Mouse (Mus musculus): Measurements from ENCODE around the gene Papola. TPM values are rescaled to one million over a fixed set of nuclear protein-coding genes. Genes with fewer than 3 reads are reported as not detected.
A peak's percentile ranks its signal among the peaks of the same experiment; 100 is the strongest.

The Papola gene
- polyA plus RNA-seq, 1 experiment: 57.7 TPM

- 50% methylated on average over 7 of the region's 7 CpGs for WGBS
- no peaks in the 10 kb centered on the region for H3K4me1 ChIP-seq (ENCODE audit: control insufficient read depth, insufficient read depth, low read length)
- no peak overlapping the region for H3K27ac ChIP-seq (ENCODE audit: insufficient read depth, low read depth, low read length)
- no peaks in the 10 kb centered on the region for H3K27me3 ChIP-seq (replicated peaks; ENCODE audit: control insufficient read depth, insufficient read depth, low read length)
- H3K4me3 ChIP-seq (ENCODE audit: insufficient read depth, low read depth, low read length): no peak overlapping the region
- TF ChIP-seq CTCF (conservative IDR thresholded peaks at IDR 0.05; ENCODE audit: insufficient read depth, insufficient read length, low read depth, low read length) (no peak), POLR2A (IDR thresholded peaks at IDR 0.05; ENCODE audit: low read depth, low read length) (no peak)
- no peaks in the 10 kb centered on the region for H3K36me3 ChIP-seq (ENCODE audit: control insufficient read depth, insufficient read depth, low read length)
- DNase-seq: peak; percentile 53
These were observed 9.6 kb upstream of the Papola start for GRCm38 (mm10) chr12:105774871-105775270.

- DNase-seq: no peak
- TF ChIP-seq CTCF (conservative IDR thresholded peaks at IDR 0.05; ENCODE audit: insufficient read depth, insufficient read length, low read depth, low read length): no peak
- no peak for TF ChIP-seq POLR2A (IDR thresholded peaks at IDR 0.05; ENCODE audit: low read depth, low read length)
- H3K27me3 ChIP-seq (replicated peaks; ENCODE audit: control insufficient read depth, insufficient read depth, low read length): no peaks in the 10 kb centered on the region
- H3K4me3 ChIP-seq (ENCODE audit: insufficient read depth, low read depth, low read length): no peak overlapping the region
- no peaks in the 10 kb centered on the region for H3K36me3 ChIP-seq (ENCODE audit: control insufficient read depth, insufficient read depth, low read length)
- H3K4me1 ChIP-seq (ENCODE audit: control insufficient read depth, insufficient read depth, low read length): no peaks in the 10 kb centered on the region
- no peak overlapping the region for H3K27ac ChIP-seq (ENCODE audit: insufficient read depth, low read depth, low read length)
- WGBS: 93% methylated on average over 4 of the region's 4 CpGs
These were observed 6.8 kb upstream of the Papola start for GRCm38 (mm10) chr12:105777651-105778050.

- TF ChIP-seq CTCF (conservative IDR thresholded peaks at IDR 0.05; ENCODE audit: insufficient read depth, insufficient read length, low read depth, low read length) (no peak), POLR2A (IDR thresholded peaks at IDR 0.05; ENCODE audit: low read depth, low read length) (no peak)
- under 1% methylated on average over 53 of the region's 53 CpGs for WGBS
- peak; percentile 85 for DNase-seq
- H3K4me3 ChIP-seq (ENCODE audit: insufficient read depth, low read depth, low read length): peak overlapping the region; percentile 82
- H3K36me3 ChIP-seq (ENCODE audit: control insufficient read depth, insufficient read depth, low read length): no peaks in the 10 kb centered on the region
- no peaks in the 10 kb centered on the region for H3K27me3 ChIP-seq (replicated peaks; ENCODE audit: control insufficient read depth, insufficient read depth, low read length)
- H3K4me1 ChIP-seq (ENCODE audit: control insufficient read depth, insufficient read depth, low read length): peaks cover 15% of the 10 kb centered on the region; the same call in 1 of the 2 replicates
- H3K27ac ChIP-seq (ENCODE audit: insufficient read depth, low read depth, low read length): peak overlapping the region; percentile 88
These were observed 693 bp downstream of the Papola start for GRCm38 (mm10) chr12:105785000-105785774.

GRCm38 (mm10) chr12:105786113-105786512 lies 1.6 kb downstream of the Papola start:
- Histone ChIP-seq H3K4me1 (ENCODE audit: control insufficient read depth, insufficient read depth, low read length) (peaks cover 20% of the 10 kb centered on the region), H3K27ac (ENCODE audit: insufficient read depth, low read depth, low read length) (no peak overlapping the region), H3K36me3 (ENCODE audit: control insufficient read depth, insufficient read depth, low read length) (no peaks in the 10 kb centered on the region), H3K27me3 (replicated peaks; ENCODE audit: control insufficient read depth, insufficient read depth, low read length) (no peaks in the 10 kb centered on the region), H3K4me3 (ENCODE audit: insufficient read depth, low read depth, low read length) (peak overlapping the region; percentile 43; the same call in 1 of the 2 replicates)
- no peak for DNase-seq
- TF ChIP-seq POLR2A (IDR thresholded peaks at IDR 0.05; ENCODE audit: low read depth, low read length): no peak
- TF ChIP-seq CTCF (conservative IDR thresholded peaks at IDR 0.05; ENCODE audit: insufficient read depth, insufficient read length, low read depth, low read length): no peak
- WGBS: 29% methylated on average over 1 of the region's 1 CpGs

- no peak for DNase-seq
- TF ChIP-seq CTCF (conservative IDR thresholded peaks at IDR 0.05; ENCODE audit: insufficient read depth, insufficient read length, low read depth, low read length) (no peak), POLR2A (IDR thresholded peaks at IDR 0.05; ENCODE audit: low read depth, low read length) (no peak)
- peaks cover 27% of the 10 kb centered on the region for H3K4me1 ChIP-seq (ENCODE audit: control insufficient read depth, insufficient read depth, low read length)
- H3K36me3 ChIP-seq (ENCODE audit: control insufficient read depth, insufficient read depth, low read length): no peaks in the 10 kb centered on the region
- no peak overlapping the region for H3K4me3 ChIP-seq (ENCODE audit: insufficient read depth, low read depth, low read length)
- 92% methylated on average over 2 of the region's 2 CpGs for WGBS
- H3K27ac ChIP-seq (ENCODE audit: insufficient read depth, low read depth, low read length): no peak overlapping the region
- H3K27me3 ChIP-seq (replicated peaks; ENCODE audit: control insufficient read depth, insufficient read depth, low read length): no peaks in the 10 kb centered on the region
These were observed 3.1 kb downstream of the Papola start for GRCm38 (mm10) chr12:105787626-105788025.

- H3K4me1 ChIP-seq (ENCODE audit: control insufficient read depth, insufficient read depth, low read length): peaks cover 27% of the 10 kb centered on the region
- 77% methylated on average over 6 of the region's 6 CpGs for WGBS
- no peaks in the 10 kb centered on the region for H3K27me3 ChIP-seq (replicated peaks; ENCODE audit: control insufficient read depth, insufficient read depth, low read length)
- H3K36me3 ChIP-seq (ENCODE audit: control insufficient read depth, insufficient read depth, low read length): no peaks in the 10 kb centered on the region
- no peak overlapping the region for H3K4me3 ChIP-seq (ENCODE audit: insufficient read depth, low read depth, low read length)
- no peak for DNase-seq
- no peak overlapping the region for H3K27ac ChIP-seq (ENCODE audit: insufficient read depth, low read depth, low read length)
- TF ChIP-seq POLR2A (IDR thresholded peaks at IDR 0.05; ENCODE audit: low read depth, low read length): no peak
- TF ChIP-seq CTCF (conservative IDR thresholded peaks at IDR 0.05; ENCODE audit: insufficient read depth, insufficient read length, low read depth, low read length): no peak
These were observed 5.4 kb downstream of the Papola start for GRCm38 (mm10) chr12:105789885-105790284.

GRCm38 (mm10) chr12:105794896-105795295 lies 10.4 kb downstream of the Papola start:
- Histone ChIP-seq H3K27me3 (replicated peaks; ENCODE audit: control insufficient read depth, insufficient read depth, low read length) (no peaks in the 10 kb centered on the region), H3K4me3 (ENCODE audit: insufficient read depth, low read depth, low read length) (no peak overlapping the region), H3K36me3 (ENCODE audit: control insufficient read depth, insufficient read depth, low read length) (no peaks in the 10 kb centered on the region), H3K27ac (ENCODE audit: insufficient read depth, low read depth, low read length) (no peak overlapping the region), H3K4me1 (ENCODE audit: control insufficient read depth, insufficient read depth, low read length) (peaks cover 13% of the 10 kb centered on the region)
- no peak for DNase-seq
- WGBS: 92% methylated on average over 2 of the region's 2 CpGs
- no peak for TF ChIP-seq CTCF (conservative IDR thresholded peaks at IDR 0.05; ENCODE audit: insufficient read depth, insufficient read length, low read depth, low read length)
- TF ChIP-seq POLR2A (IDR thresholded peaks at IDR 0.05; ENCODE audit: low read depth, low read length): no peak
